Mouse (Mus musculus): ENCODE measurements around the gene D2hgdh.
A peak's percentile ranks its signal among the peaks of the same experiment; 100 is the strongest.

The D2hgdh gene

DNA sequence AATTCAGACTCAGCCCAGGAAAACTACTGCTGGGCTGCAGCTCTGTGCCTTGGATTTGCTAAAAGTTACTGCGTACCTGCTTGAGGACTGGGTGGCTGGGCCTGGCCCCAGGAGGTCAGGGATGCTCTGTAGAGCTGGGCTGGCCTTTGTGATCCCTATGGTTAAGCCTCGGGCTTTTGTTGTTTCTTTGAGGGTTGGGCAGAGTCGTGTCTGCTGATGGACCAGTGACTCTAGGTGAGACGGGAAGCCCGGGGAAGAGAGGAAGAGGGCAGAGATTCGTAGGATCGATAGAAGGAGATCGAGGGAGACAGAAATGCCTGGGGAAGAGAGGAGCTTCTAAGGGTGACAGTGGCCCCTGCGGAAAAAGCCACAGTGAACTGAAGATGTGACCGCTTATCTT, at the start of gene D2hgdh:
Gene D2hgdh, plus strand, starts transcription at position 301 of the 400 bp plus-strand sequence.
- no peak for DNase-seq

DNA sequence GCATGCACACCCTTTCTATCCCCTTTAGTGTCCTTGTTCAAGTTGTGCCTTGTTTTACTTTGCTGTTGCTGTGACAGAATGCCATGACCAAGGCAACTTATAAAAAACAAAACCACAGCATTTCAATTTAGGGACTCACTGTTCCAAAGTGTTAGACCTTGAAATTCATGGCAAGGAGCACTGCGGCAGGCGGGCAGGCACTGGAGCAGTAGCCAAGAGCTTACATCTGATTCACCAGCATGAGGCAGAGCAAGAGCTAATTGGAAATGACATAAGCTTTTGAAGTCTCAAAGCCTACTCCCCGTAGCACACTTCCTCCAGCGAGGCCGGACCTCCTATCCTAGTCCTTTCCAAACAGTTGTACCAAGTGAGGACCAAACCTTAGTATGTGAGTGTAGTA, 48.0 kb upstream of the D2hgdh start:
- DNase-seq, result peak; percentile 42

- no peak for DNase-seq
These were observed 37.8 kb upstream of the D2hgdh start for GRCm38 (mm10) chr1:93786912-93787311.

DNA sequence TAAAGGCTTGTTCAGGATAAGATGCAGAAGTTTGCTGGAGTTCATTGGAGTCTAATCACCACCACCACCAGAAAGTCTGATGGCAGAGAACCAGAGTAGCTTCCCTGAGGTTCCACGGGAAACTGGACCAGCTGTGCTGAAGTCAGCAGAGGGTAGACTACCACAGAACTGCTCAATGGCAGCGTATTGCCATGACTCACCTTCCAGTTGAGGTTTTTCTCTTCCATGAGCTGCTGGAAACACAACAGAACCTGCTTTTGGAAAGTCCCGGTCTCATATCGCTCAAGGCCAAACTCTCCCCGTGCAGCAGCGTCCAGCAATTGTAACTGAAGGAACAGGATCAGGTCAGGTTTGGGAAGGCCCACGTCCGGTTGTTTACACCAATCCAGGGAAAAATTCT, 30.2 kb upstream of the D2hgdh start:
- no peak for DNase-seq

DNA sequence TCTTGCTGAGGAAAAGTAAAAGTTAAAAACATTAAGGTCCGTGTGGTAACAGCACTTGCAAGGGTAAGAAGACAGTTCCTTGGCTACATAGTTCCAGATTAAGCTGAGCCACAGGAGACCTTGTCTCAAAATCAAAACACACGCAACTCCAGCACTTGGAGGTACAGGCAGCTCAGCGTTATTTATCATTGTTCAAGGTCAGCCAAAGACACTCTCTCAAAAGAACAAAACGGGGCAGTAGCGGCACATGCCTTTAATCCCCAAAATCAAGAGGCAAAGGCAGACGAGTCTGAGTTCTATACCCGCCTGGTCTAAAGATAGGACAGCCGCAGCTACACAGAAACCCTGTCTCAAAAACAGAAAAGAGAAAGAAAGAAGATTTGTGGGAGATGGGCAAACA, 28.8 kb upstream of the D2hgdh start:
- DNase-seq, result no peak

GRCm38 (mm10) chr1:93800670-93801503, 23.8 kb upstream of the D2hgdh start:
- DNase-seq, result no peak

DNA sequence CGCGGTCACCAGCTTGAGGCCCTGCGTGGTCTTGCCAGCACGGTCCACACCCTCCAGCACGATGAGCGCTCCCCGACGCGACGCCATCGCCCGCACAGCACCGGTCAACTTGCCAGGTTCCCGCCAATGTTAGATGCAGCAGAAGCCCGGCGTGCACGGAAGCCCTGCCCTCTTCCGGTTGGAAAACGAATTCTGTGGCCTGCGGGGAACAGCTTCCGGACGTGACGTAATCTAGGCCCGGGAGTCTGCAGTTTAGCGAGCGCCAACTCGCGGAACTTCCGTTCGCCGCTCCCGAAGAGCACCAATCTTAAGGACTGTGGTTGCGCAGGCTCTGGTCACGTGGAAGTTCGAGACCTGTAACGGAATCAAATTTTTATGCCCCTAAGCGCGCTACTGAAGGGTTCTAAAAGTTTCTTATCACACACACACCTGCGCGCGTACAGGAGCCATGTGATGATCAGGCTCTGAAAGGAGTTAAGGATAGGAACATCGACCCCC, 22.9 kb upstream of the D2hgdh start, which contains the start of gene Dtymk:
Gene Dtymk, minus strand, starts transcription at position 194 of the 498 bp plus-strand sequence.
- DNase-seq, result peak; percentile 97

GRCm38 (mm10) chr1:93802771-93803170, 21.9 kb upstream of the D2hgdh start:
- DNase-seq, result no peak

GRCm38 (mm10) chr1:93803556-93804507, 20.9 kb upstream of the D2hgdh start, which contains the start of gene Ing5:
Ing5 (plus strand) TSS chr1:93803965.
- DNase-seq, result peak; percentile 98

- DNase-seq, result no peak
These were observed 19.9 kb upstream of the D2hgdh start for GRCm38 (mm10) chr1:93804818-93805217.

DNA sequence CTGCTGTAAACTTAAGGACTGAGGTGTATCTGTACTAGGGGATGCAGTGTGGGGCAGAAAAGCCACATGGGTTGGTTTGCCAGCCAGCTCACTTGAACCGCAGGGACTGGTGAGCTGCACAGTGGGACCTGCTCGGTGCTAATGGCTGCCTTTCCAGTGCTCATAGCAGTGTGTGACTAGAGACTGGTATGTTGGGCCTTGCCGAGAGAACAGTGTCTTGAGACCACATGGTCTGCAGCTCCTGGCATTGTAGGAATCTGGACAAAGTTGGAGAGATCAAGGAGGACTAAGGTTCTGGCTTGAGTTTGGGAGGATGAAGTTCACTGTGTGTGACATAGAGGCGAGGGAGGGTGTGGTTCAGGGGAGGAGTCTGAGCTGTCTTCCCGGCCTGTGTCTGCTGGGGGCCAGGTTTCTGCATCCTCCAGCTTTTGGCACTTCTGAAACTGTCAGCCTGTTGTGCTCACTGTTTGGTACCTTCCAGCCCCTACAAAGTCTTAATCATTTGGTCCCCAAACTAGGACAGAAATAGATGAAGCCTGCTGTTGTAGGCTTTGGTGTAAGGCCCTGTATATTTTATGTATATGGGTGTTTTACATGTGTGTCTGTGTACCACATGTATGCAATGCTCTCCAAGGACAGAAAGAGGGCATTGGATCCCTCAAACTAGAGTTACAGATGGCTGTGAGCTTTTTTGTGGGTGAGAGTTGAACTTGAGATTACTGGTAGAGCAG, 19.3 kb upstream of the D2hgdh start:
- DNase-seq, result no peak

- no peak for DNase-seq
These were observed 15.8 kb upstream of the D2hgdh start for GRCm38 (mm10) chr1:93808871-93809270.

DNA sequence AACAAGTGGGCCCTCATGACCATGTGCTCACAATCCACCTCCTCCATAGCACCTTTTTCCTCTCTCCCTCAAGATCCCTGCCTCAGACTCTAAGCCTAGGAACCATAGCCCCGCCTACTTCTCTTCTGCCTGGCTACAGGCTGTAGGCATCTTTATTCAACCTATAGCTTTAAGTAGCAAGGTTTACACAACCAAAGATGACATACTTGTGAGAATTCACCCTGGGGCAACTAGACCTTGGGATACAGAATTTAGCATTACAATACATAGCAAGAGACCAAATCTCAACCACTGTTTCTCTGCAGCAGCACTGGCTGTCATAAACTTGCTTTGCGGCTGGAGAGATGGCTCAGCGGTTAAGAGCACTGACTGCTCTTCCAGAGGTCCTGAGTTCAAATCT, 14.7 kb upstream of the D2hgdh start:
- DNase-seq, result no peak

- no peak for DNase-seq
These were observed 13.1 kb upstream of the D2hgdh start for GRCm38 (mm10) chr1:93811495-93812039.

DNA sequence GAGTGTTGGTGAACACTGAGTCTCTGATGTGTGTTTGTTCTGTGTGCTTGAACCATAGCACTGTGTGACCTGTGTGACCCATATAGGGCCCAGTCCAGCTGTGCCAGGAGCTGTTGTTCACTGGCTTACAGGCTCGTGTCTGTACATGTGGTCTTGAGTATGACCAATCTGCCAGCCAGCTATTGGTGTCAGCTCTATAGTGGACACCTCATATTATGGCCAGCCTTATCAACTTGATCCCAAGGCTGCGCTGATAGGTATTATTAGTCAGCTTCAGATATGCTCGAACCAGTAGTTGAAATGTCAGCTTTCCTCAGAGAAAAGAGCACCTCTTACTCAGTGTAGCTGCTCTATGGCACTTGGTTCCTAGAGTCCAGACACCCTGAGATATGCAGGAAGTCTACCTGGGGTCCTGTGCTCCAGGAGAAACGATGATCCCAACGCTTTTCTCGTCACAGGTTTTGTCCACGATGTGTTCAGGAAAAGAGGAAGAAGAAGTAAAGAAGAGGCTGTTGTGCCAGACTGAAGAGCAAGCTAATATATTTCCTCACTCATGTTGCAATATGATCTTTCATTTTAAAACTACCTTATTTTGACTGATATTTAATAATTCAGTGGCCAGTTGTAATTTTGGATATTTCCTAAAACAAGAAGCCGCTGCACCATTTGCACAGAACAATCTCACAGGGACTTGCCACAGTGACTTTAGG, 6.7 kb upstream of the D2hgdh start:
- DNase-seq, result no peak

GRCm38 (mm10) chr1:93818722-93819121, 6.0 kb upstream of the D2hgdh start:
- no peak for DNase-seq

DNA sequence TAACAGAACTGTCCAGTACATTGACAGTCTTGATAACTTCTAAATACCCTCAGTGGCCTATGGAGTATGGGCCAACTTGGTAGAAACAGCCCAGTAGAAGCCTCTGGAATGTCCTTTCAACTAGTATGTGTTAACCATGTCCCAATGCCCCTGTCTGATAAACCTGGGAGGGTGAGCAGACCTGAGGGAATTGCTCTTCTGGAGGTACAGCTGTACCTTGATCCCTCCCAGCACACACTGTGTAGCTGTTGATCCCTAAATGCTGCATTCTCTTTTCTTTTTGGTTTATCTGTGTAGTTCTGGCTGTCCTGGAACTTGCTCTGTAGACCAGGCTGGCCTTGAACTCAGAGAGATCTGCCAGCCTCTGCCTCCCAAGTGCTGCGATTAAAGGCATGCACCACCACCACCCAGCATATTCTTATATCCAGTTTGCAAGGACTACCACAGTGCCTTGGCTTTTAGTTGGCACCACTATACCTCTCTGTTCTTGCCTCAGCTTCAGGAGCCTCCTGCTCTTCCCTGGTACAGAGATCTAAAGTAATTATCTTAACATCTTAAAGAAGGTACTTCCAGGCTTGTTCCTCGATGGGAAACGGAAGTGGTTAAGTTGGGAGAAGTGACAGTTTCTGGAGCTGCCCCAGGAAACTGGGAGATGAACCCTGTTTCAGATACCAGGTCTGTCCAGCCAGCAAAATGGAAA, 763 bp upstream of the D2hgdh start:
- no peak for DNase-seq

GRCm38 (mm10) chr1:93825105-93825674, 481 bp downstream of the D2hgdh start:
- peak; percentile 96 for DNase-seq

GRCm38 (mm10) chr1:93825771-93826539, 1.2 kb downstream of the D2hgdh start:
- DNase-seq, result peak; percentile 48

DNA sequence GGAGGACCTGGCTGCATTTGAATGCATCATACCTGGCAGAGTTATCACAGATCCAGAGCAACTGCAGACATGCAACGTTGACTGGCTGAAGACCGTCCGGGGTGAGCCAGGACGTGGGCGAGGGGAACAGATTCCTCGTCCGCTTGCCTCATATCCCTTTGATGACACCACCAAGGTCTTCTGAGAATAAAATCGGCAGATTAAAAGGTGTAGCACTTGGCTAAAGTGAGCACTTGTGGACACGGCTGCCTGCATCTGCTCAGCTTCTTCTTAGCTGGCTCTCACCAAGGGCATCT, 1.8 kb downstream of the D2hgdh start:
- DNase-seq, result no peak

Data from retina, postnatal 1 day (tissue).